Mouse (Mus musculus) hindbrain, embryonic 16.5 days (tissue): ENCODE results near the gene Palb2. TPM values are rescaled to one million over a fixed set of nuclear protein-coding genes. Genes with fewer than 3 reads are reported as not detected.

Source experiments
- ATAC-seq: fragments of 200-750 bp; cut with Nextera tagmentation; 2 replicates; pipeline ENCODE4 v1.8.0; 2017; ENCODE audit warnings: moderate TSS enrichment, moderate library complexity
- H3K27ac ChIP-seq: fragments of 300-500 bp; sonication (generic); 2 replicates; pipeline ENCODE4 v1.5.1; 2014; ENCODE audit warnings: low read depth, mild to moderate bottlenecking, control low read depth, low read length, moderate library complexity
- H3K27me3 ChIP-seq: fragments of 300-500 bp; sonication (generic); replicated peaks from 2 replicates; pipeline ENCODE4 v1.6.1; 2014; ENCODE audit warnings: low read length; ENCODE audit not compliant: control insufficient read depth, insufficient read depth
- H3K36me3 ChIP-seq: fragments of 300-500 bp; sonication (generic); 2 replicates; pipeline ENCODE4 v1.6.1; 2014; ENCODE audit warnings: mild to moderate bottlenecking, low read length, moderate library complexity, mixed read lengths; ENCODE audit not compliant: control insufficient read depth, insufficient read depth
- H3K4me1 ChIP-seq: fragments of 300-500 bp; sonication (generic); 2 replicates; pipeline ENCODE4 v1.6.1; 2014; ENCODE audit warnings: low read depth, low read length; ENCODE audit not compliant: control insufficient read depth, insufficient read depth
- H3K4me2 ChIP-seq: fragments of 300-500 bp; sonication (generic); 2 replicates; pipeline ENCODE4 v1.6.1; 2014; ENCODE audit warnings: mild to moderate bottlenecking, low read length, control low read depth, moderate library complexity
- H3K4me3 ChIP-seq: fragments of 300-500 bp; sonication (generic); 2 replicates; pipeline ENCODE4 v1.5.1; 2014; ENCODE audit warnings: mild to moderate bottlenecking, low read length, control low read depth, moderate library complexity
- H3K9ac ChIP-seq: fragments of 300-500 bp; sonication (generic); 2 replicates; pipeline ENCODE4 v1.6.1; 2014; ENCODE audit warnings: low read depth, mild to moderate bottlenecking, control low read depth, low read length, moderate library complexity
- H3K9me3 ChIP-seq: fragments of 300-500 bp; sonication (generic); 2 replicates; pipeline ENCODE4 v1.6.1; 2014; ENCODE audit warnings: mild to moderate bottlenecking, low read length, moderate library complexity; ENCODE audit not compliant: control insufficient read depth
- WGBS: fragments of 180-500 bp; shearing (Covaris S2); extraction: QIAGEN DNeasy Blood & Tissue Kit; methylation state at CpG from one replicate; pipeline ENCODE4 v1.1.7; 2014; 5-methylcytosine and 5-hydroxymethylcytosine counted together
- polyA plus RNA-seq: library from polyadenylated mRNA; unstranded; fragments of >200 nt; fragmentation: Nextera tagmentation; extraction: Ambion mirVana; gene quantifications from 2 replicates; pipeline ENCODE4 v1.2.1, GENCODE M21; 2015

Palb2 gene
- 3.8 and 5.3 TPM in 2 replicates for polyA plus RNA-seq

DNA sequence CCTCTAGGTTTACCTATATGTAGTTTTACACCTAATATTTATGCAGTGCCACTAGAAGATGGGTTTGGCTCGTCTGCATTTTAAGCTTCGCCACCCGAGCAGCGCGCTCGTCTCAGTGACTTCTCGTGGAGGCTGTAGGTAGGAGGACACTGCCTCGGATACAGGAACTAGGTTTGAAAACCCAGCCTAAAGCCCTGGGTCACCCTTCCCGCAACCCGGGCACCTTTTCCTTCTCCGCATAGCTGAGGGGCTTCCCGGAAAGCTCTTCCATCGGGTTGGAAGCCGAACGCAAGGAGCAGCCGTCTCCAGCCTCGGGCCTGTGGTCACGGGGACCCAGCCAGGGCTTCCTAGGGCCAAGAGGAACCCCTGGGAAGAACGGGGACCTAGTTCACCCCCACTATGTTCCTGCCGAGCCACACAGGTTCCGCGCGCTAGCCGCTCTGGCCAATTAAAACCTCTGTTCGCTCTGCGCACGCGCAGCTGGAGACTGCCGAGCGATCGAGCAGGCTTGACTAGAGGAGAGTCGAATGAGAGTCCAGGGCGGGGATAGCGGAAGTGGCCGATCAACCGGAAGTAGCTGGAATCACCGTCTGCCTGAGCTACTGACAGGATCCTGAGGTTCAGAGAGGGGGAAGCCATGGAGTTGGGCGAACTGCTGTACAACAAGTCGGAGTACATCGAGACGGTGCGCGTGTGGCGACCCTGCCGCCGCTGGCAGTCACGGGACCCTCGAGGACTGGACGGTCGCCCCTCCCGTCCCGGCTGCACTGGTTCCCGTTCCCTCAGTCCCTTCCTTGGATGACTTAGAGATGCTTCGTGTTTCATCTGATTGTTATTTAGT lies at the start of gene Palb2, which contains the start of gene Dctn5:
Gene Palb2 (minus strand): TSS at position 489 of the 841 bp plus-strand sequence.
Gene Dctn5 (plus strand): TSS at position 545 of the 841 bp plus-strand sequence.
- Histone ChIP-seq H3K9me3 (no peaks in the 10 kb centered on the region), H3K4me1 (peaks cover 11% of the 10 kb centered on the region), H3K4me2 (peak within 1 kb of the TSS; percentile 92), H3K36me3 (peaks cover 16% of the 10 kb centered on the region), H3K27me3 (no peaks in the 10 kb centered on the region), H3K27ac (peak within 1 kb of the TSS; percentile 81), H3K9ac (peak within 1 kb of the TSS; percentile 89), H3K4me3 (peak within 1 kb of the TSS; percentile 93)
- under 1% methylated on average over 54 of the region's 54 CpGs for WGBS
- ATAC-seq = peak; percentile 99

DNA sequence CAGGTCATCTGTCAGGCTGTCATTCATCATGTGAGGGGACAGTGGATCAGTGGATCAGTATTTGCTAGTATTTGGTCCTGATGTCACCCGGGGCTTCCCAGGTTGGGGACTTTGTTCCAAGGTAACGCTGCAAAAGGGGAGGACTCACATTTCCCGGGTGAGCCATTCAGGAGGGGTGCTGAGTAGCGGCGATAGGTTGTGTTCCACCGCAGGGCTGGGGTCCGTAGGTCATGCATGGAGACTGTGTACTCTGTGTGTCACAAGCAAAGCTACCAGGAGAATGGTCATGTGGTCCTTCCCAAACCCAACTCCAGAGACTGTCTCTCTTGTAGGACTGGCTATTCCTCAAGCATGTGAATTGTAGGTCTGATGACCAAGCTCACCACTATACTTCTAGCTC lies 47.9 kb upstream of the Palb2 start:
- H3K4me3 ChIP-seq = no peak overlapping the region
- ATAC-seq = no peak

DNA sequence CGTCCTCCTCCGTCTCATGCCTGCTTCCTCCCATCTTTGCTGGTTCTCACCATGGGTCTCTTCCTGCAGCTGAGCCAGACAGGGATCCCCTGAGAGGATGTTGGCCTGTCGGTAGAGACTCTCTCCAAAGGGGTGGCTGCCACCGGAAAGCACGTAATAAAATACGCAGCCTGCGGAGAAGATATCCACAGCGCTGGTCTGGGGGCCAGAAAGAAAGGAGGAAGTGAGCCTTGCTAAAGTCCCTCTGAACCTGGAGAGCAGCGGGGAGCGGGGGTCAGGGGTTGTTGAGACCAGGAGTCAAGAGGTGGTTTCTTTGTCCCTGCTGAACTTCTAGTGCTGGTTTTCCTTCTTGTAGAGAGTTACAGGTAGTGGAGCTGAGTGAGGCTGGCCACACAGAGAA lies 38.8 kb upstream of the Palb2 start:
- Histone ChIP-seq H3K4me1 (no peaks in the 10 kb centered on the region), H3K27me3 (no peaks in the 10 kb centered on the region), H3K36me3 (0 out of 2 replicates have a peak, but pooled peaks cover 2% of the 10 kb centered on the region), H3K4me2 (no peak overlapping the region), H3K9me3 (no peaks in the 10 kb centered on the region), H3K4me3 (no peak overlapping the region), H3K9ac (no peak overlapping the region), H3K27ac (no peak overlapping the region)
- ATAC-seq = no peak
- whole genome bisulfite sequencing = 75% methylated on average over 10 of the region's 10 CpGs

More for the DNA sequence above, 47.9 kb upstream of the Palb2 start:
- Histone ChIP-seq H3K9me3 (no peaks in the 10 kb centered on the region), H3K9ac (no peak overlapping the region), H3K27ac (no peak overlapping the region), H3K27me3 (no peaks in the 10 kb centered on the region), H3K4me1 (no peaks in the 10 kb centered on the region), H3K4me2 (no peak overlapping the region), H3K36me3 (no peaks in the 10 kb centered on the region)
- WGBS = 88% methylated on average over 7 of the region's 7 CpGs

DNA sequence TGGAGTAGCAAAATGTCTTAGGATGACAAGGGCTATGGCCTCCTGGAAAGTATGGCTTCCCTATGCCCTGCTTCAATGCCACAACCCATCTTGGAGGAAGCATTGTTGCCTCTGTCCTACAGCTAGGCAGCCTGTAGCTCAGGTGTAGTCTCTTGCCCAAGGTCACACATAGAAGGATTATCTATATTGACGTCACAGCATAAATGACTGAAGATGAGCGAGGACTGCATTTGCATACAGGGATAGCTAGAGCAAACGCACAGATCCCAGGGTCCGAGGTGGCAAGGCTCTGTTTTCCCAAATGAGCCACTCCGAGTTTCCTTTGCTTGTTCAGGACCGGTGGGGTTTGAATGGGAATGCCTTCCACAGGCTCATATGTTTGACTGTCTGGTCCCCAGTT lies 37.9 kb upstream of the Palb2 start:
- no peak overlapping the region for H3K27ac ChIP-seq

DNA sequence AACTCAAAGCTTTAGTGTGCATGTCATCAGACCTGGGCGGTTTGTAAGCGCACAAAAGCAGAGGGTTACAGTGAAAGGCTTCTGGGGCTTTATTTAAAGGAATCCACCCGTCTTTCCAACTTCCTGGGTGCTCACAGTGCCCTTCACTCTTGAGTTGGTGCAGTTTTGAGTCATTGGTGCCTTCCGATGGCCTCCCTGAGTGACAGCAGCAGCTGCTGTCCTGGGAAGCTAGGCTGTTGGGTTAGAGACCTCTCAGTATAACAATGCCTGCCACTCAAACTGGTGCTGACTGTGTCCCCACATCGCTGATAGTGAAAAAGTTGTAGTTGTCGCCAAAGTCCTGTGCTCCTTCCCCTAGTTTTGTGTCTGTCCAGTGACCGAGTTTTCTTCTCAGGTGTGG lies 34.4 kb upstream of the Palb2 start:
- H3K27me3 ChIP-seq = no peaks in the 10 kb centered on the region
- ATAC-seq = no peak
- no peak overlapping the region for H3K9ac ChIP-seq
- no peak overlapping the region for H3K27ac ChIP-seq
- no peak overlapping the region for H3K4me2 ChIP-seq
- H3K4me3 ChIP-seq = no peak overlapping the region
- no peaks in the 10 kb centered on the region for H3K9me3 ChIP-seq
- H3K4me1 ChIP-seq = no peaks in the 10 kb centered on the region
- peaks cover 2% of the 10 kb centered on the region; the same call in 1 of the 2 replicates for H3K36me3 ChIP-seq
- 89% methylated on average over 7 of the region's 7 CpGs for WGBS

More for the DNA sequence above, 37.9 kb upstream of the Palb2 start:
- H3K9me3 ChIP-seq = no peaks in the 10 kb centered on the region
- H3K4me1 ChIP-seq = no peaks in the 10 kb centered on the region
- 81% methylated on average over 6 of the region's 6 CpGs for WGBS
- H3K4me2 ChIP-seq = no peak overlapping the region
- no peak for ATAC-seq
- no peak overlapping the region for H3K9ac ChIP-seq
- H3K36me3 ChIP-seq = peaks cover 2% of the 10 kb centered on the region; the same call in 1 of the 2 replicates
- H3K4me3 ChIP-seq = no peak overlapping the region
- no peaks in the 10 kb centered on the region for H3K27me3 ChIP-seq

DNA sequence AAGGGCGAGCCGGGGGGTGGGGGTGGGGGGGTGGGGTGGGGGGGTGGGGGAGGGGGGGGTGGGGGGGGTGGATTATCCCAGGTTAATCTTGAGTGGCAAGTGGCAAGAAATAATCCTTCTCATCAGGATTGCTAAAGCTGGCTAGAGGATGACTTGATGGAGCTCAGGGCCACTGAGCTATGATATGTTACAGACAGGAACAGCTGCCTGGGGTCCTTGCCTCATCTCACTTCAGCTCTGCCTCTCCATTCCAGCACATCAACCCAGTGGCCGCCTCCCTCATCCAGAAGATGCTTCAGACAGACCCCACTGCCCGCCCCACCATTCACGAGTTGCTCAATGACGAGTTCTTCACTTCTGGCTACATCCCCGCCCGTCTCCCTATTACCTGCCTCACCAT lies 31.0 kb upstream of the Palb2 start:
- H3K27ac ChIP-seq = no peak overlapping the region
- no peak for ATAC-seq
- H3K4me1 ChIP-seq = peaks cover 9% of the 10 kb centered on the region
- no peaks in the 10 kb centered on the region for H3K27me3 ChIP-seq
- no peak overlapping the region for H3K9ac ChIP-seq
- H3K4me3 ChIP-seq = no peak overlapping the region
- H3K9me3 ChIP-seq = no peaks in the 10 kb centered on the region
- no peaks in the 10 kb centered on the region; the same call in 1 of the 2 replicates for H3K36me3 ChIP-seq
- 95% methylated on average over 6 of the region's 8 CpGs for WGBS
- H3K4me2 ChIP-seq = no peak overlapping the region

DNA sequence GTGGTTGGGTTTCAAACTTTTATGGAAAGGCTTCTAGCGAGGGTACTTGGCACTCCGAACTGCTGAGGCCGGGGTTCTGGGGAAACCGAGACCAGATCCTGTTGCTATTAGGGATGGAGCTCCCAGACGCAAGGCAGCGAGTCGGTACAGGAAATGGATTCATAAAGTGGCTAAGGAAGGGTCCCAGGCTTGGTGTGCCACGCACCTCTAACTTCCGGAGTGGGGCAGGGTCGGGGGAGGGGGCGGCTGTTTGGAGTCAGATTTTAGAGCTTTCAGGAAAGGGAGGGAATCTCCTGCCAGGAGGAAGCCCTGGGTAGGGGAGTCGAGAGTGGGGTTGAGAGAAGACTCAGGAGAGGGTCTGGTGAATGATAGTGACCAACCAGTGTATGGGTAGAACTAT lies 27.3 kb upstream of the Palb2 start:
- Histone ChIP-seq H3K4me1 (peaks cover 17% of the 10 kb centered on the region), H3K27ac (no peak overlapping the region), H3K4me2 (peak overlapping the region; percentile 98), H3K9me3 (no peaks in the 10 kb centered on the region), H3K4me3 (peak overlapping the region; percentile 53), H3K9ac (peak overlapping the region; percentile 73), H3K27me3 (no peaks in the 10 kb centered on the region), H3K36me3 (no peaks in the 10 kb centered on the region)
- ATAC-seq = no peak
- WGBS = under 1% methylated on average over 12 of the region's 12 CpGs

DNA sequence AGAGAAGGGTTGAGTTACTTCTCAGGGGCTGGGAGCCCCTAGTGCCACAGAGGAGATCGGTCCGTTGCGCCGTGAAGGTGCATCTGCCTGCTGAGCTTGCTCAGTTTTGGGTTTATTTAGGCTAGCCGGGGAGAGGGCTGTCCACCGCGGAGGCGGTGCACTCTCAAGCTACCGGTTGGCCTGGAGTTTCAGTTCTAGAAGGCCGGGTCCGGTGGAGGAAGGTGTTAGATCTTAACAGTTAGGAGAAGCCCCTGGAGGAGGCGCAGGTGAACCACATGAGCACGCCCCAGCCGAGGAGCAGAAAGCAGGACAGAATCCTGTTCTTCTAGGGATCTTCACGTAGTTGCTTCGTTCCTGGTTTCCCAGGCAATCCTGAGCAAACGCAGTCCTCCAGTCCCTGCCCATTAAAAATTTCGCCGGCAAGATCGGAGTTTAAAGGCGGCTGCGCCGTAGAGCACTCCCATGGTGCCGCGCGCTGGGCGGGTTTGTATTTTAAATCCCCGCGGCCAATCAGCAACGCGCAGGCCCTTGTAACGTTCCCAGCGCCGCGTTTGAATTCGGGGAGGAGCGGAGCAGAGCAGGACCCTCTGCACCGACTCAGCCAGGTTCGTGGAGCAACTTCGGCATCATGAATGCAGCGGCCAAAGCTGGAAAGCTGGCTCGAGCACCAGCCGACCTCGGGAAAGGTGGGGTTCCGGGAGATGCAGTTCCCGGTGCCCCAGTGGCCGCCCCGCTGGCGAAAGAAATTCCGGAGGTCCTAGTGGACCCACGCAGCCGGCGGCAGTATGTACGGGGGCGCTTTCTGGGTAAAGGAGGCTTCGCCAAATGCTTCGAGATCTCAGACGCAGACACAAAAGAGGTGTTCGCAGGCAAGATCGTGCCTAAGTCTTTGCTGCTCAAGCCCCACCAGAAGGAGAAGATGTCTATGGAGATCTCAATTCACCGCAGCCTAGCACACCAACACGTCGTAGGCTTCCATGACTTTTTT lies 26.4 kb upstream of the Palb2 start, which contains the start of gene Plk1:
Gene Plk1 (plus strand): TSS at position 525 of the 988 bp plus-strand sequence.
- Histone ChIP-seq H3K27me3 (no peaks in the 10 kb centered on the region), H3K4me3 (peak within 1 kb of the TSS; percentile 53), H3K4me2 (peak within 1 kb of the TSS; percentile 98), H3K36me3 (no peaks in the 10 kb centered on the region), H3K4me1 (peaks cover 17% of the 10 kb centered on the region), H3K27ac (peak within 1 kb of the TSS; percentile 72), H3K9me3 (no peaks in the 10 kb centered on the region), H3K9ac (peak within 1 kb of the TSS; percentile 73)
- ATAC-seq = peak; percentile 96
- under 1% methylated on average over 63 of the region's 63 CpGs for WGBS
